Mouse (Mus musculus): ENCODE data around the gene Asap2. TPM values are rescaled to one million over a fixed set of nuclear protein-coding genes. Genes with fewer than 3 reads are reported as not detected.
"Not testable (repeated sequence)": the region's sequence is repeated elsewhere in the genome, so short reads cannot be mapped to it uniquely, and the experiment has no call there.

Gene Asap2
- polyA plus RNA-seq, 1 experiment from 2014 or later = 8.2 TPM

GRCm38 (mm10) chr12:21097806-21098325 is 107.6 kb downstream of the Asap2 start:
- not testable (repeated sequence) for H3K27ac ChIP-seq (replicated peaks; ENCODE audit: low read depth, low read length)
- WGBS = 26% methylated on average over 3 of the region's 3 CpGs

DNA sequence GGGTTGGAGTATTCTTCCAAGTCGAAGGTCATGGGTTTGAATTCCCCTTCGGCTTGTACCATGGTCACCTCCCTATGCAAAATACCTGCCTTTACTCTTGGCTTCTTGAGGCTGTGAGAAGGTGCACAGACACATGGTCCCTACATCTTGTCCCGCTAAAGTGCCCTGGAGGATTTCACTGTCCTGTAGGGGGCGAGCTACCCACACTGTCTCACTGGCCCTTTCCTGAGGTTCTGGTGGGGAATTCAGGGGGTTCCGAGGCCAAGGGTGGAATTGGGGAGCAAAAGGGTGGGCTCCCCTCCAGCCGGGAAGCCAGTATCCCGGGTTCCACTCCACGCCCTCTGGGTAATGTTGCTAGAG is 120.8 kb downstream of the Asap2 start:
- peak overlapping the region; percentile 79 for H3K4me2 ChIP-seq (ENCODE audit: low read depth, low read length)
- peak overlapping the region; percentile 58; the same call in 1 of the 2 replicates for H3K27ac ChIP-seq (replicated peaks; ENCODE audit: low read depth, low read length)
- not testable (repeated sequence) for H3K9me3 ChIP-seq (ENCODE audit: control insufficient read depth, low read length); H3K27me3 ChIP-seq (replicated peaks; ENCODE audit: control insufficient read depth, insufficient read depth, low read length); H3K4me1 ChIP-seq (ENCODE audit: control insufficient read depth, insufficient read depth, low read length); H3K36me3 ChIP-seq (ENCODE audit: control insufficient read depth, insufficient read depth, low read length); DNase-seq (ENCODE audit: low spot score)
- ATAC-seq (ENCODE audit: low read depth) = peak; percentile 68
- peak overlapping the region; percentile 82 for H3K9ac ChIP-seq (ENCODE audit: low read depth, low read length)
- H3K4me3 ChIP-seq (ENCODE audit: low read depth, low read length) = peak overlapping the region; percentile 62
- WGBS = 1% methylated on average over 8 of the region's 8 CpGs

More at GRCm38 (mm10) chr12:21097806-21098325, 107.6 kb downstream of the Asap2 start:
- H3K9ac ChIP-seq (ENCODE audit: low read depth, low read length); H3K4me3 ChIP-seq (ENCODE audit: low read depth, low read length); H3K36me3 ChIP-seq (ENCODE audit: control insufficient read depth, insufficient read depth, low read length); DNase-seq (ENCODE audit: low spot score); H3K27me3 ChIP-seq (replicated peaks; ENCODE audit: control insufficient read depth, insufficient read depth, low read length); H3K4me2 ChIP-seq (ENCODE audit: low read depth, low read length); ATAC-seq (ENCODE audit: low read depth); H3K9me3 ChIP-seq (ENCODE audit: control insufficient read depth, low read length); H3K4me1 ChIP-seq (ENCODE audit: control insufficient read depth, insufficient read depth, low read length): not testable (repeated sequence)

DNA sequence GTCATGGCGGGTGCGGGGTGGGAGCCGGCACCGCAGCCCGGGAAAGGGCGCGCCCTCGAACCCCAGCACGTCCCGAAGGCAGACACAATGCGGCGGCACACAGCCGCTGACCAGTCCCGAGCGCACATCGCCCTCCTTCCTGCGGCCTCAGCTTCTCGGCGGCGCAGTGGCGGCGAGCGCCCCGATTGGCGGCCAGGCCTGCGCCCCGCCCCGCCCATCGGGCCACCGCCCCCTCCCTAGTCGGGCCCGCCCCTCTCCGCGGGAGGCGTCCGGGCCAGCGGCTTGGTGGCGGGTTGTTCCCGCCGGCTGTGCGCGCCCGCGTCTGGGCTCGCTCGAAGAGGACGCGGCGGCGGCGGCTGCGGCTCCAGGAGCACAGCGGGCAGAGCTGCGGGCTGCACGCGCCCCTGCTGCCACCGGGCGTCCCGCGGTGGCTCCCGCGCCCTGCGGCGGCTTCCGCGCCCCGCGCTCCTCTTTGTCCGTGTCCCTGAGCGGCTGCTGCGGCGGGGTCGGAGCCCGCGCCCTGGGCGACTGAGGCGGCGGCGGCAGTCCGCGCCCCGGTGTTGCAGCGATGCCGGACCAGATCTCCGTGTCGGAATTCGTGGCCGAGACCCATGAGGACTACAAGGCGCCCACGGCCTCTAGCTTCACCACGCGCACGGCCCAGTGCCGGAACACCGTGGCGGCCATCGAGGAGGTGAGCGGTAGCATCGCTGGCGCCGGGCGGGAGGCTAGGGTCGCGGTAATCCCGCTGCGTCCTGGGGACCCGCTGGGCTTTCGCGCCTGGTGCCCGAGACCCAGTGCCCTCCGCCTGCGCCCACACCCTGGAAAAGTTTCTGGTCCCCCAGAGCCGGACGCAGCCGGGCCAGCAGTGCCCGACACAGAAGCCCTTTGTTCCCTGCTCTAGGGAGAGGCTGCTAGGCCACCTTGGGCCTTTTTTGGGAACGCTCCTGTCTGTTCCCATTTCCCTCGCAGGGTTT is 121.5 kb downstream of the Asap2 start:
- DNase-seq (ENCODE audit: low spot score) (peak; percentile 93), ATAC-seq (ENCODE audit: low read depth) (peak; percentile 99)
- H3K4me1 ChIP-seq (ENCODE audit: control insufficient read depth, insufficient read depth, low read length) = no peaks in the 10 kb centered on the region
- 0% methylated on average over 24 of the region's 118 CpGs for WGBS
- no peaks in the 10 kb centered on the region for H3K36me3 ChIP-seq (ENCODE audit: control insufficient read depth, insufficient read depth, low read length)
- H3K4me2 ChIP-seq (ENCODE audit: low read depth, low read length) = peak overlapping the region; percentile 79
- H3K27me3 ChIP-seq (replicated peaks; ENCODE audit: control insufficient read depth, insufficient read depth, low read length) = no peaks in the 10 kb centered on the region
- no peaks in the 10 kb centered on the region for H3K9me3 ChIP-seq (ENCODE audit: control insufficient read depth, low read length)
- H3K9ac ChIP-seq (ENCODE audit: low read depth, low read length) = peak overlapping the region; percentile 82
- peak overlapping the region; percentile 62 for H3K4me3 ChIP-seq (ENCODE audit: low read depth, low read length)
- H3K27ac ChIP-seq (replicated peaks; ENCODE audit: low read depth, low read length) = peak overlapping the region; percentile 58

DNA sequence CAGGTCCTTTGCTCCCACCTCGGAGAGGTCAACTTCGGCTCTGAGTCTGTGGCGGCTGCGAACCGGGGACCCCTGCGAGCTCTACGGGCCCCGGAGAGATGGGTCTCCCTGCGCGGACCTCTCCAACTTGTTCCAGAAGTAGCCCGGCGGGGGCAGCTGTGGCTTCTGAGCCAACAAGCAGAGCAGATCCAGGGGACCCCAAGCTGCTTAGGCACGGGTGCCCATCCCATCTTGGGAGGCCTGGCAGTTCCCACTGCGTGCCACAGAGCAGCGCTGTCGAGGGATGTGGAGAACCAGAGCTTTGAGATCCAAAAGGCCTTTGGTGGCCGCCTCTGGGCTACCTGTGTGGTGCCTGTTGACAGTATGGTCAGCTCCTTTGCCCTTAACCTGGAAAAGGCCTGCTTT is 122.2 kb downstream of the Asap2 start:
- DNase-seq (ENCODE audit: low spot score) (peak; percentile 81), ATAC-seq (ENCODE audit: low read depth) (peak; percentile 46)
- H3K9ac ChIP-seq (ENCODE audit: low read depth, low read length) = peak overlapping the region; percentile 82
- WGBS = 0% methylated on average over 17 of the region's 17 CpGs
- H3K27ac ChIP-seq (replicated peaks; ENCODE audit: low read depth, low read length) = no peak overlapping the region
- H3K27me3 ChIP-seq (replicated peaks; ENCODE audit: control insufficient read depth, insufficient read depth, low read length) = no peaks in the 10 kb centered on the region
- H3K36me3 ChIP-seq (ENCODE audit: control insufficient read depth, insufficient read depth, low read length) = no peaks in the 10 kb centered on the region
- H3K9me3 ChIP-seq (ENCODE audit: control insufficient read depth, low read length) = no peaks in the 10 kb centered on the region
- H3K4me1 ChIP-seq (ENCODE audit: control insufficient read depth, insufficient read depth, low read length) = no peaks in the 10 kb centered on the region
- H3K4me2 ChIP-seq (ENCODE audit: low read depth, low read length) = peak overlapping the region; percentile 79
- peak overlapping the region; percentile 62 for H3K4me3 ChIP-seq (ENCODE audit: low read depth, low read length)

DNA sequence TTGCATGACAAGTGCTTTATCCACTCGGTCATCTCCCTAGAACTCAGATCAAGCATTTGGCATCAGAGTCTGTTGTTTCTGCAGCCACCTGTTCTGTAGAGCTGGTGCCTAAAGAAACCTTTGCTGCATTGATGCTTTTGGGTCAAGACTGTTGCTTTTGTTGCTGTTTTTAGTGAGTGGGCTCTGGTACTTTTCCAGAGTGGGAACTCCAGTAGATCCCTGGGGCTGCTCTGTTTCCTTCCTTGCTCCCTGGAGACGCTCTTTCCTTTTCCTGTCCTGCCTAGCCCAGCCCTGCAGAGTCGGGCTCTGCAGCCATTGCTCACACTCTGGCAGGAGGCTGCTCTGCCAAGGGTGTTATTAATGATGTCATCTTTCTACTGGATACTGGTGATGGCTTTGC is 129.2 kb downstream of the Asap2 start:
- H3K4me2 ChIP-seq (ENCODE audit: low read depth, low read length) = no peak overlapping the region
- ATAC-seq (ENCODE audit: low read depth) = no peak
- no peaks in the 10 kb centered on the region for H3K9me3 ChIP-seq (ENCODE audit: control insufficient read depth, low read length)
- no peaks in the 10 kb centered on the region for H3K36me3 ChIP-seq (ENCODE audit: control insufficient read depth, insufficient read depth, low read length)
- H3K9ac ChIP-seq (ENCODE audit: low read depth, low read length) = no peak overlapping the region
- no peak overlapping the region for H3K27ac ChIP-seq (replicated peaks; ENCODE audit: low read depth, low read length)
- H3K4me3 ChIP-seq (ENCODE audit: low read depth, low read length) = no peak overlapping the region
- no peaks in the 10 kb centered on the region for H3K4me1 ChIP-seq (ENCODE audit: control insufficient read depth, insufficient read depth, low read length)
- WGBS = 58% methylated on average over 3 of the region's 3 CpGs
- H3K27me3 ChIP-seq (replicated peaks; ENCODE audit: control insufficient read depth, insufficient read depth, low read length) = no peaks in the 10 kb centered on the region
- DNase-seq (ENCODE audit: low spot score) = no peak

GRCm38 (mm10) chr12:21122818-21123217 is 132.6 kb downstream of the Asap2 start:
- H3K9ac ChIP-seq (ENCODE audit: low read depth, low read length) = no peak overlapping the region
- no peaks in the 10 kb centered on the region; the same call in 1 of the 2 replicates for H3K4me1 ChIP-seq (ENCODE audit: control insufficient read depth, insufficient read depth, low read length)
- ATAC-seq (ENCODE audit: low read depth) = no peak
- H3K9me3 ChIP-seq (ENCODE audit: control insufficient read depth, low read length) = no peaks in the 10 kb centered on the region
- H3K4me3 ChIP-seq (ENCODE audit: low read depth, low read length) = no peak overlapping the region
- WGBS = 70% methylated on average over 3 of the region's 3 CpGs
- H3K36me3 ChIP-seq (ENCODE audit: control insufficient read depth, insufficient read depth, low read length) = no peaks in the 10 kb centered on the region
- no peak overlapping the region for H3K4me2 ChIP-seq (ENCODE audit: low read depth, low read length)
- DNase-seq (ENCODE audit: low spot score) = no peak
- H3K27ac ChIP-seq (replicated peaks; ENCODE audit: low read depth, low read length) = no peak overlapping the region
- H3K27me3 ChIP-seq (replicated peaks; ENCODE audit: control insufficient read depth, insufficient read depth, low read length) = no peaks in the 10 kb centered on the region

GRCm38 (mm10) chr12:21123647-21124046 is 133.4 kb downstream of the Asap2 start:
- no peak for ATAC-seq (ENCODE audit: low read depth)
- Histone ChIP-seq H3K9me3 (ENCODE audit: control insufficient read depth, low read length) (no peaks in the 10 kb centered on the region), H3K27me3 (replicated peaks; ENCODE audit: control insufficient read depth, insufficient read depth, low read length) (no peaks in the 10 kb centered on the region), H3K4me1 (ENCODE audit: control insufficient read depth, insufficient read depth, low read length) (no peaks in the 10 kb centered on the region; the same call in 1 of the 2 replicates), H3K4me3 (ENCODE audit: low read depth, low read length) (no peak overlapping the region), H3K27ac (replicated peaks; ENCODE audit: low read depth, low read length) (no peak overlapping the region), H3K9ac (ENCODE audit: low read depth, low read length) (no peak overlapping the region), H3K4me2 (ENCODE audit: low read depth, low read length) (no peak overlapping the region), H3K36me3 (ENCODE audit: control insufficient read depth, insufficient read depth, low read length) (no peaks in the 10 kb centered on the region)
- WGBS = 76% methylated on average over 5 of the region's 5 CpGs
- no peak for DNase-seq (ENCODE audit: low spot score)

- H3K27ac ChIP-seq (replicated peaks; ENCODE audit: low read depth, low read length) = no peak overlapping the region
- no peak overlapping the region for H3K4me3 ChIP-seq (ENCODE audit: low read depth, low read length)
- H3K36me3 ChIP-seq (ENCODE audit: control insufficient read depth, insufficient read depth, low read length) = no peaks in the 10 kb centered on the region
- no peak overlapping the region for H3K9ac ChIP-seq (ENCODE audit: low read depth, low read length)
- 51% methylated on average over 10 of the region's 10 CpGs for WGBS
- no peak for ATAC-seq (ENCODE audit: low read depth)
- H3K9me3 ChIP-seq (ENCODE audit: control insufficient read depth, low read length) = no peaks in the 10 kb centered on the region
- H3K27me3 ChIP-seq (replicated peaks; ENCODE audit: control insufficient read depth, insufficient read depth, low read length) = no peaks in the 10 kb centered on the region
- H3K4me1 ChIP-seq (ENCODE audit: control insufficient read depth, insufficient read depth, low read length) = no peaks in the 10 kb centered on the region; the same call in 1 of the 2 replicates
- no peak for DNase-seq (ENCODE audit: low spot score)
- H3K4me2 ChIP-seq (ENCODE audit: low read depth, low read length) = no peak overlapping the region
Measured at GRCm38 (mm10) chr12:21125675-21126470, 135.6 kb downstream of the Asap2 start.
